Mouse (Mus musculus) brain, embryonic 14.5 days (tissue): Measurements from ENCODE around the gene Apba2. TPM values are rescaled to one million over a fixed set of nuclear protein-coding genes. Genes with fewer than 3 reads are reported as not detected.

Source experiments
- DNase-seq: peaks from one replicate; pipeline ENCODE4 v3.0.0-alpha.2; 2011; ENCODE audit warnings: low read depth
- CTCF ChIP-seq: fragments of 200-500 bp; IDR thresholded peaks from 2 replicates; pipeline ENCODE4 v1.5.1; 2012; ENCODE audit warnings: inconsistent platforms, mild to moderate bottlenecking, moderate library complexity, borderline replicate concordance; ENCODE audit not compliant: insufficient read depth, insufficient read length; ENCODE audit errors: extremely low read depth
- POLR2A ChIP-seq: fragments of 200-500 bp; IDR thresholded peaks from 2 replicates; pipeline ENCODE4 v1.6.1; 2012; ENCODE audit warnings: mild to moderate bottlenecking, inconsistent platforms, borderline replicate concordance; ENCODE audit not compliant: poor library complexity, insufficient read depth, insufficient read length, severe bottlenecking; ENCODE audit errors: extremely low read depth
- polyA plus RNA-seq: library from polyadenylated mRNA; depleted of rRNA; stranded (reverse); fragments of >200 nt; gene quantifications from 2 replicates; pipeline ENCODE4 v1.2.3, GENCODE M21; 2012

The Apba2 gene
- polyA plus RNA-seq, 1 experiment: 182 TPM

GRCm38 (mm10) chr7:64505571-64505970, 4.1 kb downstream of the Apba2 start:
- no peak for TF ChIP-seq CTCF
- no peak for TF ChIP-seq POLR2A

GRCm38 (mm10) chr7:64508826-64509225, 7.3 kb downstream of the Apba2 start:
- no peak for DNase-seq
- TF ChIP-seq CTCF (no peak), POLR2A (no peak)

More at GRCm38 (mm10) chr7:64505571-64505970, 4.1 kb downstream of the Apba2 start:
- DNase-seq: no peak

GRCm38 (mm10) chr7:64509911-64510310, 8.4 kb downstream of the Apba2 start:
- DNase-seq: no peak
- TF ChIP-seq POLR2A (no peak), CTCF (no peak)

- TF ChIP-seq CTCF (no peak), POLR2A (no peak)
- no peak for DNase-seq
Observed at GRCm38 (mm10) chr7:64510526-64511210, 9.2 kb downstream of the Apba2 start.

- DNase-seq: no peak
Observed at GRCm38 (mm10) chr7:64513621-64514020, 12.1 kb downstream of the Apba2 start.

GRCm38 (mm10) chr7:64515280-64515679, 13.8 kb downstream of the Apba2 start:
- TF ChIP-seq POLR2A (no peak), CTCF (no peak)
- no peak for DNase-seq

More at GRCm38 (mm10) chr7:64513621-64514020, 12.1 kb downstream of the Apba2 start:
- TF ChIP-seq POLR2A: no peak
- no peak for TF ChIP-seq CTCF

GRCm38 (mm10) chr7:64515891-64516290, 14.4 kb downstream of the Apba2 start:
- TF ChIP-seq POLR2A: no peak
- TF ChIP-seq CTCF: no peak
- DNase-seq: no peak

GRCm38 (mm10) chr7:64519091-64519490, 17.6 kb downstream of the Apba2 start:
- TF ChIP-seq CTCF (no peak), POLR2A (no peak)
- DNase-seq: no peak

- no peak for TF ChIP-seq POLR2A
- no peak for TF ChIP-seq CTCF
- DNase-seq: no peak
Observed at GRCm38 (mm10) chr7:64519521-64519920, 18.0 kb downstream of the Apba2 start.

GRCm38 (mm10) chr7:64521695-64522408, 20.3 kb downstream of the Apba2 start:
- TF ChIP-seq POLR2A (no peak), CTCF (no peak)
- no peak for DNase-seq

GRCm38 (mm10) chr7:64522409-64522730, 20.9 kb downstream of the Apba2 start:
- DNase-seq: no peak
- TF ChIP-seq POLR2A (no peak), CTCF (no peak)

GRCm38 (mm10) chr7:64531297-64531696, 29.8 kb downstream of the Apba2 start:
- TF ChIP-seq CTCF (no peak), POLR2A (no peak)
- no peak for DNase-seq

GRCm38 (mm10) chr7:64533374-64533773, 31.9 kb downstream of the Apba2 start:
- DNase-seq: peak; percentile 75

More at GRCm38 (mm10) chr7:64533374-64533773, 31.9 kb downstream of the Apba2 start:
- no peak for TF ChIP-seq POLR2A
- TF ChIP-seq CTCF: no peak
